Mouse (Mus musculus): ENCODE measurements around the gene Nrsn2. TPM values are rescaled to one million over a fixed set of nuclear protein-coding genes. Genes with fewer than 3 reads are reported as not detected.

Gene Nrsn2
- polyA plus RNA-seq, 1 experiment from 2014 or later, result not detected

GRCm38 (mm10) chr2:152333345-152334006 lies 43.0 kb downstream of the Nrsn2 start:
- in situ Hi-C loops (cut with MboI; ENCODE audit: low pct_unique_long_range_greater_than_20kb), result loop anchor here (25.0 kb wide), 1 partner anchor 421 kb away; the partner anchor contains the start of gene Angpt4
- H3K27me3 ChIP-seq, result no peaks in the 10 kb centered on the region
- ChIA-PET CTCF (interaction anchor here (2.1 kb wide), 1 partner anchor 11 kb away, joined by 18 read pairs; the partner anchor contains the start of gene Trib3), POLR2A (interaction anchor here (0.6 kb wide), 1 partner anchor 10 kb away, joined by 6 read pairs; no protein-coding TSS in a partner anchor)
- ATAC-seq (no peak), DNase-seq (ENCODE audit: low read depth, low spot score) (no peak)
- TF ChIP-seq CTCF (IDR thresholded peaks at IDR 0.05), result no peak

GRCm38 (mm10) chr2:152332101-152332825 lies 44.2 kb downstream of the Nrsn2 start, which contains the start of gene Rbck1:
TSS of gene Rbck1 (minus strand) at chr2:152332653.
- H3K27me3 ChIP-seq, result no peaks in the 10 kb centered on the region
- no peak for TF ChIP-seq CTCF (IDR thresholded peaks at IDR 0.05)
- ChIA-PET CTCF (interaction anchor here (2.1 kb wide), 1 partner anchor 12 kb away, joined by 18 read pairs; the partner anchor contains the start of gene Trib3), POLR2A (interaction anchor here (0.7 to 1.4 kb wide), 2 partner anchors 16 to 56 kb away, joined by 3 to 5 read pairs; no protein-coding TSS in a partner anchor)
- in situ Hi-C loops (cut with MboI; ENCODE audit: low pct_unique_long_range_greater_than_20kb), result loop anchor here (25.0 kb wide), 1 partner anchor 420 kb away; the partner anchor contains the start of gene Angpt4
- DNase-seq (ENCODE audit: low read depth, low spot score) (peak; percentile 68), ATAC-seq (peak; percentile 91)

GRCm38 (mm10) chr2:152330858-152331423 lies 45.5 kb downstream of the Nrsn2 start:
- ATAC-seq (no peak), DNase-seq (ENCODE audit: low read depth, low spot score) (no peak)
- ChIA-PET POLR2A (interaction anchor here (0.6 kb wide), 1 partner anchor 105 kb away, joined by 3 read pairs; no protein-coding TSS in a partner anchor), CTCF (interaction anchor here (1.0 to 2.4 kb wide), 2 partner anchors 12 to 13 kb away, joined by 3 to 7 read pairs; partner anchors contain the start of gene Trib3)
- no peak for TF ChIP-seq CTCF (IDR thresholded peaks at IDR 0.05)
- in situ Hi-C loops (cut with MboI; ENCODE audit: low pct_unique_long_range_greater_than_20kb), result loop anchor here (25.0 kb wide), 1 partner anchor 419 kb away; the partner anchor contains the start of gene Angpt4
- H3K27me3 ChIP-seq, result no peaks in the 10 kb centered on the region

GRCm38 (mm10) chr2:152327980-152328379 lies 48.5 kb downstream of the Nrsn2 start:
- CTCF ChIA-PET, result interaction anchor here (1.2 kb wide), 1 partner anchor 20 kb away, joined by 3 read pairs; no protein-coding TSS in a partner anchor
- ATAC-seq (no peak), DNase-seq (ENCODE audit: low read depth, low spot score) (no peak)
- in situ Hi-C loops (cut with MboI; ENCODE audit: low pct_unique_long_range_greater_than_20kb), result loop anchor here (25.0 kb wide), 1 partner anchor 416 kb away; the partner anchor contains the start of gene Angpt4
- TF ChIP-seq CTCF (IDR thresholded peaks at IDR 0.05), result no peak
- H3K27me3 ChIP-seq, result no peaks in the 10 kb centered on the region
- POLR2A ChIA-PET, result interaction anchor here (0.9 kb wide), 1 partner anchor 12 kb away, joined by 3 read pairs; no protein-coding TSS in a partner anchor

- ChIA-PET CTCF (interaction anchor here (1.2 kb wide), 1 partner anchor 14 kb away, joined by 3 read pairs; no protein-coding TSS in a partner anchor), POLR2A (no interaction called here)
- ATAC-seq, result peak; percentile 61
- no peaks in the 10 kb centered on the region for H3K27me3 ChIP-seq
- in situ Hi-C loops (cut with MboI; ENCODE audit: low pct_unique_long_range_greater_than_20kb), result loop anchor here (25.0 kb wide), 1 partner anchor 414 kb away; the partner anchor contains the start of gene Angpt4
- DNase-seq (ENCODE audit: low read depth, low spot score), result no peak
- TF ChIP-seq CTCF (IDR thresholded peaks at IDR 0.05), result no peak
These were observed 49.8 kb downstream of the Nrsn2 start for GRCm38 (mm10) chr2:152326654-152327053.

GRCm38 (mm10) chr2:152326157-152326556 lies 50.3 kb downstream of the Nrsn2 start:
- DNase-seq (ENCODE audit: low read depth, low spot score) (no peak), ATAC-seq (no peak)
- ChIA-PET CTCF (interaction anchor here (1.2 to 1.4 kb wide), 2 partner anchors 15 kb away, joined by 3 read pairs; no protein-coding TSS in a partner anchor), POLR2A (no interaction called here)
- no peaks in the 10 kb centered on the region for H3K27me3 ChIP-seq
- no peak for TF ChIP-seq CTCF (IDR thresholded peaks at IDR 0.05)
- in situ Hi-C loops (cut with MboI; ENCODE audit: low pct_unique_long_range_greater_than_20kb), result loop anchor here (25.0 kb wide), 1 partner anchor 414 kb away; the partner anchor contains the start of gene Angpt4

- DNase-seq (ENCODE audit: low read depth, low spot score) (no peak), ATAC-seq (no peak)
- CTCF ChIA-PET, result interaction anchor here (1.4 kb wide), 1 partner anchor 14 kb away, joined by 3 read pairs; no protein-coding TSS in a partner anchor
- POLR2A ChIA-PET, result interaction anchor here (0.6 kb wide), 1 partner anchor 1282 kb away, joined by 4 read pairs; no protein-coding TSS in a partner anchor
- in situ Hi-C loops (cut with MboI; ENCODE audit: low pct_unique_long_range_greater_than_20kb), result loop anchor here (25.0 kb wide), 1 partner anchor 413 kb away; the partner anchor contains the start of gene Angpt4
- H3K27me3 ChIP-seq, result no peaks in the 10 kb centered on the region
- no peak for TF ChIP-seq CTCF (IDR thresholded peaks at IDR 0.05)
These were observed 51.6 kb downstream of the Nrsn2 start for GRCm38 (mm10) chr2:152324842-152325241.

GRCm38 (mm10) chr2:152323971-152324370 lies 52.5 kb downstream of the Nrsn2 start:
- DNase-seq (ENCODE audit: low read depth, low spot score) (no peak), ATAC-seq (no peak)
- ChIA-PET POLR2A (no interaction called here), CTCF (no interaction called here)
- in situ Hi-C loops (cut with MboI; ENCODE audit: low pct_unique_long_range_greater_than_20kb), result no loop called here
- H3K27me3 ChIP-seq, result no peaks in the 10 kb centered on the region
- TF ChIP-seq CTCF (IDR thresholded peaks at IDR 0.05), result no peak

GRCm38 (mm10) chr2:152322198-152322597 lies 54.2 kb downstream of the Nrsn2 start:
- TF ChIP-seq CTCF (IDR thresholded peaks at IDR 0.05), result no peak
- ChIA-PET CTCF (interaction anchor here (1.2 kb wide), 1 partner anchor 20 kb away, joined by 3 read pairs; no protein-coding TSS in a partner anchor), POLR2A (no interaction called here)
- no peak for ATAC-seq
- no peaks in the 10 kb centered on the region for H3K27me3 ChIP-seq
- in situ Hi-C loops (cut with MboI; ENCODE audit: low pct_unique_long_range_greater_than_20kb), result no loop called here
- DNase-seq (ENCODE audit: low read depth, low spot score), result no peak

- CTCF ChIA-PET, result interaction anchor here (1.0 to 1.2 kb wide), 2 partner anchors 17 to 21 kb away, joined by 3 to 4 read pairs; no protein-coding TSS in a partner anchor
- no peaks in the 10 kb centered on the region for H3K27me3 ChIP-seq
- no peak for DNase-seq (ENCODE audit: low read depth, low spot score)
- POLR2A ChIA-PET, result no interaction called here
- no peak for TF ChIP-seq CTCF (IDR thresholded peaks at IDR 0.05)
- no peak for ATAC-seq
- in situ Hi-C loops (cut with MboI; ENCODE audit: low pct_unique_long_range_greater_than_20kb), result no loop called here
These were observed 54.9 kb downstream of the Nrsn2 start for GRCm38 (mm10) chr2:152321558-152321957.

Other genes starting within 250 kb of the Nrsn2 start
- not detected for gene Tcf15, start 233.1 kb downstream of the Nrsn2 start, polyA plus RNA-seq (2021)
- gene Csnk2a1, start 149.8 kb downstream of the Nrsn2 start, polyA plus RNA-seq (2021), result 97.9 TPM
- gene Tbc1d20, start 82.8 kb downstream of the Nrsn2 start, polyA plus RNA-seq (2021), result 71.4 TPM
- 101 TPM for gene Rbck1, start 44.0 kb downstream of the Nrsn2 start, polyA plus RNA-seq (2021)
- 19.6 TPM for gene Trib3, start 32.6 kb downstream of the Nrsn2 start, polyA plus RNA-seq (2021)
- 19.6 TPM for gene Sox12, start 21.4 kb upstream of the Nrsn2 start, polyA plus RNA-seq (2021)
- gene Zcchc3, start 38.4 kb upstream of the Nrsn2 start, polyA plus RNA-seq (2021), result 2.6 TPM
- gene 6820408C15Rik, start 38.9 kb upstream of the Nrsn2 start, polyA plus RNA-seq (2021), result 0.06 TPM
- gene Defb23, start 88.0 kb upstream of the Nrsn2 start, polyA plus RNA-seq (2021), result not detected
- gene Defb20, start 100.4 kb upstream of the Nrsn2 start, polyA plus RNA-seq (2021), result not detected
- not detected for gene Defb22, start 113.5 kb upstream of the Nrsn2 start, polyA plus RNA-seq (2021)
- gene Defb26, start 135.1 kb upstream of the Nrsn2 start, polyA plus RNA-seq (2021), result not detected
- 0.22 TPM for gene Defb28, start 141.6 kb upstream of the Nrsn2 start, polyA plus RNA-seq (2021)
- 0.14 TPM for gene Defb29, start 163.5 kb upstream of the Nrsn2 start, polyA plus RNA-seq (2021)
- 0.83 TPM for gene Gm17416, start 192.7 kb upstream of the Nrsn2 start, polyA plus RNA-seq (2021)
- not detected for gene Defb21, start 196.1 kb upstream of the Nrsn2 start, polyA plus RNA-seq (2021)
- gene Defb19, start 203.7 kb upstream of the Nrsn2 start, polyA plus RNA-seq (2021), result not detected
- gene Defb45, start 222.8 kb upstream of the Nrsn2 start, polyA plus RNA-seq (2021), result not detected
- gene Defb36, start 227.7 kb upstream of the Nrsn2 start, polyA plus RNA-seq (2021), result not detected
- not detected for gene Defb25, start 246.4 kb upstream of the Nrsn2 start, polyA plus RNA-seq (2021)

Measured in Patski (cell line).